Mouse (Mus musculus): ENCODE data around the gene Hexa.

- TF ChIP-seq ZNF384 (IDR thresholded peaks at IDR 0.05; ENCODE audit: low read depth, low read length) (no peak), CHD2 (IDR thresholded peaks at IDR 0.05; ENCODE audit: low read depth, low read length) (no peak), HCFC1 (IDR thresholded peaks at IDR 0.05; ENCODE audit: borderline replicate concordance, insufficient read depth, low read length) (no peak), MAFK (IDR thresholded peaks at IDR 0.05; ENCODE audit: insufficient read depth, low read depth, low read length) (no peak)
These were observed 66.6 kb downstream of the Hexa start for GRCm38 (mm10) chr9:59605967-59606366.
